Mouse (Mus musculus): ENCODE measurements around the gene Tgm6. TPM values are rescaled to one million over a fixed set of nuclear protein-coding genes. Genes with fewer than 3 reads are reported as not detected.

Gene Tgm6
- polyA plus RNA-seq (2012; rRNA removed): 0.07 TPM in 1 of 2 replicates, not detected in the other

- WGBS: 63% methylated on average over 4 of the region's 4 CpGs
- H3K4me1 ChIP-seq (ENCODE audit: control insufficient read depth, insufficient read depth, low read length): no peaks in the 10 kb centered on the region
- DNase-seq: no peak
- no peak within 1 kb of the TSS for H3K27ac ChIP-seq (ENCODE audit: insufficient read depth, low read length)
- H3K4me3 ChIP-seq (replicated peaks; ENCODE audit: insufficient read depth, low read depth, low read length): no peak within 1 kb of the TSS
- TF ChIP-seq POLR2A (IDR thresholded peaks at IDR 0.05; ENCODE audit: borderline replicate concordance, insufficient read depth, low read length) (no peak), CTCF (IDR thresholded peaks at IDR 0.05; ENCODE audit: borderline replicate concordance, insufficient read depth, low read depth, low read length) (no peak)
- H3K27me3 ChIP-seq (ENCODE audit: control insufficient read depth, insufficient read depth, low read length): no peaks in the 10 kb centered on the region
These were observed at the start of gene Tgm6 for GRCm38 (mm10) chr2:130112116-130112515. Tgm6 (plus strand) TSS chr2:130112416.

- H3K27me3 ChIP-seq (ENCODE audit: control insufficient read depth, insufficient read depth, low read length): no peaks in the 10 kb centered on the region
- 15% methylated on average over 3 of the region's 3 CpGs for WGBS
- no peak overlapping the region for H3K27ac ChIP-seq (ENCODE audit: insufficient read depth, low read length)
- no peaks in the 10 kb centered on the region for H3K4me1 ChIP-seq (ENCODE audit: control insufficient read depth, insufficient read depth, low read length)
- no peak overlapping the region for H3K4me3 ChIP-seq (replicated peaks; ENCODE audit: insufficient read depth, low read depth, low read length)
- TF ChIP-seq POLR2A (IDR thresholded peaks at IDR 0.05; ENCODE audit: borderline replicate concordance, insufficient read depth, low read length) (no peak), CTCF (IDR thresholded peaks at IDR 0.05; ENCODE audit: borderline replicate concordance, insufficient read depth, low read depth, low read length) (peak; percentile 21; the same call in 1 of the 2 replicates)
- DNase-seq: peak in 1 of 2 experiments; percentile 12
These were observed 44.0 kb upstream of the Tgm6 start for GRCm38 (mm10) chr2:130068228-130068627.

- H3K27ac ChIP-seq (ENCODE audit: insufficient read depth, low read length): no peak overlapping the region
- WGBS: 81% methylated on average over 2 of the region's 2 CpGs
- H3K4me1 ChIP-seq (ENCODE audit: control insufficient read depth, insufficient read depth, low read length): no peaks in the 10 kb centered on the region
- H3K4me3 ChIP-seq (replicated peaks; ENCODE audit: insufficient read depth, low read depth, low read length): no peak overlapping the region
- H3K27me3 ChIP-seq (ENCODE audit: control insufficient read depth, insufficient read depth, low read length): no peaks in the 10 kb centered on the region
- no peak for DNase-seq
- TF ChIP-seq CTCF (IDR thresholded peaks at IDR 0.05; ENCODE audit: borderline replicate concordance, insufficient read depth, low read depth, low read length): no peak
- no peak for TF ChIP-seq POLR2A (IDR thresholded peaks at IDR 0.05; ENCODE audit: borderline replicate concordance, insufficient read depth, low read length)
These were observed 41.8 kb upstream of the Tgm6 start for GRCm38 (mm10) chr2:130070396-130070795.

- no peak for TF ChIP-seq POLR2A (IDR thresholded peaks at IDR 0.05; ENCODE audit: borderline replicate concordance, insufficient read depth, low read length)
- no peak for TF ChIP-seq CTCF (IDR thresholded peaks at IDR 0.05; ENCODE audit: borderline replicate concordance, insufficient read depth, low read depth, low read length)
- no peak for DNase-seq
- no peaks in the 10 kb centered on the region for H3K4me1 ChIP-seq (ENCODE audit: control insufficient read depth, insufficient read depth, low read length)
- H3K27ac ChIP-seq (ENCODE audit: insufficient read depth, low read length): no peak overlapping the region
- H3K27me3 ChIP-seq (ENCODE audit: control insufficient read depth, insufficient read depth, low read length): no peaks in the 10 kb centered on the region
- H3K4me3 ChIP-seq (replicated peaks; ENCODE audit: insufficient read depth, low read depth, low read length): no peak overlapping the region
- 12% methylated on average over 4 of the region's 4 CpGs for WGBS
These were observed 588 bp downstream of the Tgm6 start for GRCm38 (mm10) chr2:130112804-130113203.

GRCm38 (mm10) chr2:130113379-130113778, 1.2 kb downstream of the Tgm6 start:
- no peak for TF ChIP-seq CTCF (IDR thresholded peaks at IDR 0.05; ENCODE audit: borderline replicate concordance, insufficient read depth, low read depth, low read length)
- no peak for TF ChIP-seq POLR2A (IDR thresholded peaks at IDR 0.05; ENCODE audit: borderline replicate concordance, insufficient read depth, low read length)

GRCm38 (mm10) chr2:130118649-130119048, 6.4 kb downstream of the Tgm6 start:
- no peak for TF ChIP-seq POLR2A (IDR thresholded peaks at IDR 0.05; ENCODE audit: borderline replicate concordance, insufficient read depth, low read length)
- H3K4me3 ChIP-seq (replicated peaks; ENCODE audit: insufficient read depth, low read depth, low read length): no peak overlapping the region
- 82% methylated on average over 7 of the region's 7 CpGs for WGBS
- H3K27me3 ChIP-seq (ENCODE audit: control insufficient read depth, insufficient read depth, low read length): no peaks in the 10 kb centered on the region
- peaks cover 16% of the 10 kb centered on the region for H3K4me1 ChIP-seq (ENCODE audit: control insufficient read depth, insufficient read depth, low read length)
- H3K27ac ChIP-seq (ENCODE audit: insufficient read depth, low read length): no peak overlapping the region
- DNase-seq: no peak

More at GRCm38 (mm10) chr2:130113379-130113778, 1.2 kb downstream of the Tgm6 start:
- WGBS: 59% methylated on average over 3 of the region's 3 CpGs
- Histone ChIP-seq H3K27ac (ENCODE audit: insufficient read depth, low read length) (no peak overlapping the region), H3K4me3 (replicated peaks; ENCODE audit: insufficient read depth, low read depth, low read length) (no peak overlapping the region), H3K27me3 (ENCODE audit: control insufficient read depth, insufficient read depth, low read length) (no peaks in the 10 kb centered on the region), H3K4me1 (ENCODE audit: control insufficient read depth, insufficient read depth, low read length) (no peaks in the 10 kb centered on the region)
- DNase-seq: no peak

GRCm38 (mm10) chr2:130125279-130126059, 13.3 kb downstream of the Tgm6 start:
- no peak overlapping the region for H3K4me3 ChIP-seq (replicated peaks; ENCODE audit: insufficient read depth, low read depth, low read length)
- DNase-seq: no peak
- H3K4me1 ChIP-seq (ENCODE audit: control insufficient read depth, insufficient read depth, low read length): peaks cover 10% of the 10 kb centered on the region; the same call in 1 of the 2 replicates
- no peak overlapping the region for H3K27ac ChIP-seq (ENCODE audit: insufficient read depth, low read length)
- TF ChIP-seq POLR2A (IDR thresholded peaks at IDR 0.05; ENCODE audit: borderline replicate concordance, insufficient read depth, low read length) (no peak), CTCF (IDR thresholded peaks at IDR 0.05; ENCODE audit: borderline replicate concordance, insufficient read depth, low read depth, low read length) (no peak)
- WGBS: 70% methylated on average over 6 of the region's 6 CpGs
- no peaks in the 10 kb centered on the region for H3K27me3 ChIP-seq (ENCODE audit: control insufficient read depth, insufficient read depth, low read length)

GRCm38 (mm10) chr2:130126073-130126472, 13.9 kb downstream of the Tgm6 start:
- no peak for TF ChIP-seq CTCF (IDR thresholded peaks at IDR 0.05; ENCODE audit: borderline replicate concordance, insufficient read depth, low read depth, low read length)
- TF ChIP-seq POLR2A (IDR thresholded peaks at IDR 0.05; ENCODE audit: borderline replicate concordance, insufficient read depth, low read length): no peak
- Histone ChIP-seq H3K4me3 (replicated peaks; ENCODE audit: insufficient read depth, low read depth, low read length) (no peak overlapping the region), H3K27me3 (ENCODE audit: control insufficient read depth, insufficient read depth, low read length) (no peaks in the 10 kb centered on the region), H3K4me1 (ENCODE audit: control insufficient read depth, insufficient read depth, low read length) (peaks cover 4% of the 10 kb centered on the region; the same call in 1 of the 2 replicates), H3K27ac (ENCODE audit: insufficient read depth, low read length) (no peak overlapping the region)
- 62% methylated on average over 1 of the region's 1 CpGs for WGBS
- DNase-seq: no peak
